Mouse (Mus musculus) kidney, embryonic 15.5 days (tissue): ENCODE data around the gene Ttc39b. TPM values are rescaled to one million over a fixed set of nuclear protein-coding genes. Genes with fewer than 3 reads are reported as not detected.

Experiments used
- ATAC-seq: fragments of 200-750 bp; cut with Nextera tagmentation; replicated peaks from 2 replicates; pipeline ENCODE4 v1.8.0; 2017; ENCODE audit warnings: moderate TSS enrichment; ENCODE audit not compliant: low FRiP score
- H3K27ac ChIP-seq: fragments of 300-500 bp; sonication (generic); 2 replicates; pipeline ENCODE4 v1.5.1; 2015; ENCODE audit warnings: mild to moderate bottlenecking, inconsistent platforms
- H3K27me3 ChIP-seq: fragments of 300-500 bp; sonication (generic); 2 replicates; pipeline ENCODE4 v1.6.1; 2015; ENCODE audit warnings: inconsistent platforms
- H3K36me3 ChIP-seq: fragments of 300-500 bp; sonication (generic); 2 replicates; pipeline ENCODE4 v1.6.1; 2015; ENCODE audit warnings: inconsistent platforms
- H3K4me1 ChIP-seq: fragments of 300-500 bp; sonication (generic); 2 replicates; pipeline ENCODE4 v1.6.1; 2015; ENCODE audit warnings: inconsistent platforms
- H3K4me2 ChIP-seq: fragments of 300-500 bp; sonication (generic); 2 replicates; pipeline ENCODE4 v1.6.1; 2015; ENCODE audit warnings: moderate library complexity, mild to moderate bottlenecking, inconsistent platforms
- H3K4me3 ChIP-seq: fragments of 300-500 bp; sonication (generic); replicated peaks from 2 replicates; pipeline ENCODE4 v1.5.1; 2015; ENCODE audit warnings: mild to moderate bottlenecking, inconsistent platforms
- H3K9ac ChIP-seq: fragments of 300-500 bp; sonication (generic); 2 replicates; pipeline ENCODE4 v1.6.1; 2015; ENCODE audit warnings: mild to moderate bottlenecking, inconsistent platforms
- H3K9me3 ChIP-seq: fragments of 300-500 bp; sonication (generic); replicated peaks from 2 replicates; pipeline ENCODE4 v1.6.1; 2016; ENCODE audit warnings: inconsistent platforms
- WGBS: fragments of 180-500 bp; shearing (Covaris S2); methylation state at CpG from one replicate; pipeline ENCODE4 v1.1.7; 2015; ENCODE audit warnings: mixed read lengths; 5-methylcytosine and 5-hydroxymethylcytosine counted together
- polyA plus RNA-seq: library from polyadenylated mRNA; unstranded; fragments of >200 nt; fragmentation: Nextera tagmentation; extraction: Ambion mirVana; gene quantifications from 2 replicates; pipeline ENCODE4 v1.2.1, GENCODE M21; 2015

Ttc39b gene
- polyA plus RNA-seq: 2.0 and 2.7 TPM in 2 replicates

- WGBS: under 1% methylated on average over 53 of the region's 59 CpGs
- Histone ChIP-seq H3K27ac (peak within 1 kb of the TSS; percentile 71), H3K4me1 (peaks cover 23% of the 10 kb centered on the region), H3K36me3 (no peaks in the 10 kb centered on the region), H3K9me3 (no peaks in the 10 kb centered on the region), H3K4me2 (peak within 1 kb of the TSS; percentile 99), H3K27me3 (no peaks in the 10 kb centered on the region), H3K9ac (peak within 1 kb of the TSS; percentile 63), H3K4me3 (peak within 1 kb of the TSS; percentile 84)
- peak; percentile 99 for ATAC-seq
These were observed at the start of gene Ttc39b for GRCm38 (mm10) chr4:83323910-83324684. Ttc39b (minus strand) TSS chr4:83324255.

GRCm38 (mm10) chr4:83373381-83373780 lies 49.3 kb upstream of the Ttc39b start:
- no peaks in the 10 kb centered on the region for H3K9me3 ChIP-seq
- no peak overlapping the region for H3K4me2 ChIP-seq
- no peak overlapping the region for H3K4me3 ChIP-seq
- no peak overlapping the region for H3K27ac ChIP-seq
- no peaks in the 10 kb centered on the region for H3K4me1 ChIP-seq
- H3K27me3 ChIP-seq: no peaks in the 10 kb centered on the region
- no peak overlapping the region for H3K9ac ChIP-seq
- 58% methylated on average over 4 of the region's 4 CpGs for WGBS
- no peak for ATAC-seq
- H3K36me3 ChIP-seq: no peaks in the 10 kb centered on the region

- Histone ChIP-seq H3K27me3 (no peaks in the 10 kb centered on the region), H3K9me3 (peaks cover 7% of the 10 kb centered on the region; the same call in 1 of the 2 replicates), H3K4me2 (no peak overlapping the region), H3K4me1 (no peaks in the 10 kb centered on the region), H3K4me3 (no peak overlapping the region), H3K9ac (no peak overlapping the region), H3K36me3 (no peaks in the 10 kb centered on the region), H3K27ac (no peak overlapping the region)
- 92% methylated on average over 1 of the region's 1 CpGs for WGBS
- no peak for ATAC-seq
These were observed 33.7 kb upstream of the Ttc39b start for GRCm38 (mm10) chr4:83357738-83358137.

- WGBS: 85% methylated on average over 2 of the region's 2 CpGs
- no peaks in the 10 kb centered on the region for H3K4me1 ChIP-seq
- ATAC-seq: no peak
- H3K36me3 ChIP-seq: no peaks in the 10 kb centered on the region
- H3K9me3 ChIP-seq: 0 out of 2 replicates have a peak, but pooled peaks cover under 1% of the 10 kb centered on the region
- H3K4me2 ChIP-seq: no peak overlapping the region
- H3K27me3 ChIP-seq: no peaks in the 10 kb centered on the region
- no peak overlapping the region for H3K4me3 ChIP-seq
- no peak overlapping the region for H3K9ac ChIP-seq
- H3K27ac ChIP-seq: no peak overlapping the region
These were observed 30.7 kb upstream of the Ttc39b start for GRCm38 (mm10) chr4:83354786-83355185.

GRCm38 (mm10) chr4:83353949-83354348 lies 29.9 kb upstream of the Ttc39b start:
- Histone ChIP-seq H3K4me1 (no peaks in the 10 kb centered on the region), H3K27ac (no peak overlapping the region), H3K9me3 (no peaks in the 10 kb centered on the region), H3K27me3 (no peaks in the 10 kb centered on the region), H3K9ac (no peak overlapping the region), H3K4me3 (no peak overlapping the region), H3K36me3 (no peaks in the 10 kb centered on the region), H3K4me2 (no peak overlapping the region)
- 77% methylated on average over 6 of the region's 6 CpGs for WGBS
- ATAC-seq: no peak

- Histone ChIP-seq H3K36me3 (no peaks in the 10 kb centered on the region), H3K27me3 (no peaks in the 10 kb centered on the region), H3K4me2 (no peak overlapping the region), H3K4me3 (no peak overlapping the region), H3K27ac (no peak overlapping the region), H3K4me1 (no peaks in the 10 kb centered on the region), H3K9ac (no peak overlapping the region), H3K9me3 (no peaks in the 10 kb centered on the region)
- WGBS: 93% methylated on average over 12 of the region's 12 CpGs
- no peak for ATAC-seq
These were observed 29.2 kb upstream of the Ttc39b start for GRCm38 (mm10) chr4:83353276-83353675.

- ATAC-seq: no peak
- H3K4me1 ChIP-seq: no peaks in the 10 kb centered on the region
- no peaks in the 10 kb centered on the region for H3K36me3 ChIP-seq
- H3K27ac ChIP-seq: no peak overlapping the region
- WGBS: 51% methylated on average over 6 of the region's 6 CpGs
- no peak overlapping the region for H3K9ac ChIP-seq
- no peak overlapping the region for H3K4me2 ChIP-seq
- no peak overlapping the region for H3K4me3 ChIP-seq
- no peaks in the 10 kb centered on the region for H3K27me3 ChIP-seq
- H3K9me3 ChIP-seq: no peaks in the 10 kb centered on the region
These were observed 26.7 kb upstream of the Ttc39b start for GRCm38 (mm10) chr4:83350719-83351118.

- WGBS: 96% methylated on average over 1 of the region's 1 CpGs
- H3K4me1 ChIP-seq: no peaks in the 10 kb centered on the region
- no peaks in the 10 kb centered on the region for H3K9me3 ChIP-seq
- H3K27ac ChIP-seq: no peak overlapping the region
- H3K4me2 ChIP-seq: no peak overlapping the region
- no peak overlapping the region for H3K9ac ChIP-seq
- H3K27me3 ChIP-seq: no peaks in the 10 kb centered on the region
- no peak overlapping the region for H3K4me3 ChIP-seq
- ATAC-seq: no peak
- no peaks in the 10 kb centered on the region for H3K36me3 ChIP-seq
These were observed 24.9 kb upstream of the Ttc39b start for GRCm38 (mm10) chr4:83348970-83349369.

- Histone ChIP-seq H3K4me3 (no peak overlapping the region), H3K27ac (no peak overlapping the region), H3K4me1 (0 out of 2 replicates have a peak, but pooled peaks cover 3% of the 10 kb centered on the region), H3K9me3 (no peaks in the 10 kb centered on the region), H3K9ac (no peak overlapping the region), H3K27me3 (no peaks in the 10 kb centered on the region), H3K36me3 (no peaks in the 10 kb centered on the region), H3K4me2 (no peak overlapping the region)
- WGBS: 65% methylated on average over 2 of the region's 2 CpGs
- no peak for ATAC-seq
These were observed 19.8 kb upstream of the Ttc39b start for GRCm38 (mm10) chr4:83343895-83344294.

- WGBS: 81% methylated on average over 9 of the region's 9 CpGs
These were observed 19.2 kb upstream of the Ttc39b start for GRCm38 (mm10) chr4:83343146-83343823.

GRCm38 (mm10) chr4:83342268-83342970 lies 18.4 kb upstream of the Ttc39b start:
- H3K27ac ChIP-seq: no peak overlapping the region
- no peaks in the 10 kb centered on the region for H3K36me3 ChIP-seq
- no peak overlapping the region for H3K4me2 ChIP-seq
- no peak overlapping the region for H3K9ac ChIP-seq
- H3K4me3 ChIP-seq: no peak overlapping the region
- no peaks in the 10 kb centered on the region for H3K9me3 ChIP-seq
- H3K4me1 ChIP-seq: 0 out of 2 replicates have a peak, but pooled peaks cover 3% of the 10 kb centered on the region
- no peak for ATAC-seq
- H3K27me3 ChIP-seq: no peaks in the 10 kb centered on the region
- WGBS: 55% methylated on average over 14 of the region's 14 CpGs

More at GRCm38 (mm10) chr4:83343146-83343823, 19.2 kb upstream of the Ttc39b start:
- H3K4me1 ChIP-seq: 0 out of 2 replicates have a peak, but pooled peaks cover 3% of the 10 kb centered on the region
- H3K27ac ChIP-seq: no peak overlapping the region
- H3K9me3 ChIP-seq: no peaks in the 10 kb centered on the region
- H3K27me3 ChIP-seq: no peaks in the 10 kb centered on the region
- H3K4me3 ChIP-seq: no peak overlapping the region
- no peak overlapping the region for H3K4me2 ChIP-seq
- no peak overlapping the region for H3K9ac ChIP-seq
- no peak for ATAC-seq
- H3K36me3 ChIP-seq: no peaks in the 10 kb centered on the region

- H3K4me3 ChIP-seq: no peak overlapping the region
- ATAC-seq: no peak
These were observed 15.3 kb upstream of the Ttc39b start for GRCm38 (mm10) chr4:83339393-83339792.

More at GRCm38 (mm10) chr4:83339393-83339792, 15.3 kb upstream of the Ttc39b start:
- Histone ChIP-seq H3K4me1 (0 out of 2 replicates have a peak, but pooled peaks cover 3% of the 10 kb centered on the region), H3K27me3 (no peaks in the 10 kb centered on the region), H3K27ac (no peak overlapping the region), H3K36me3 (no peaks in the 10 kb centered on the region), H3K9ac (no peak overlapping the region), H3K9me3 (no peaks in the 10 kb centered on the region), H3K4me2 (no peak overlapping the region)
- WGBS: 71% methylated on average over 1 of the region's 1 CpGs
